Mouse (Mus musculus) left cerebral cortex, adult 8-10 months (tissue): Measurements from ENCODE around the gene St6gal1. TPM values are rescaled to one million over a fixed set of nuclear protein-coding genes. Genes with fewer than 3 reads are reported as not detected.
"Not testable (repeated sequence)": the region's sequence is repeated elsewhere in the genome, so short reads cannot be mapped to it uniquely, and the experiment has no call there.

Experiments
- DNase-seq, 2 experiments: peaks; one replicate each; pipeline ENCODE4 v3.0.0; 2022; ENCODE audit warnings: low spot score in 2 of 2
- total RNA-seq, 4 experiments: library from RNA; stranded (reverse); gene quantifications; 2 replicates each; pipeline ENCODE4 v1.2.4; 2022

The St6gal1 gene
- 10 to 100 TPM; 14.9 to 20.4 (median 17.1) TPM for total RNA-seq

- DNase-seq, result peak in 1 of 2 experiments; percentile 53
These were observed at the start of gene St6gal1 for GRCm38 (mm10) chr16:23224671-23225068. TSS of gene St6gal1 (plus strand) at chr16:23224740.

- DNase-seq, result no peak
These were observed 49.7 kb upstream of the St6gal1 start for GRCm38 (mm10) chr16:23174855-23175254.

- DNase-seq, result no peak
These were observed 48.6 kb upstream of the St6gal1 start for GRCm38 (mm10) chr16:23175956-23176355.

GRCm38 (mm10) chr16:23177856-23178255, 46.7 kb upstream of the St6gal1 start:
- no peak for DNase-seq

- DNase-seq, result no peak
These were observed 45.7 kb upstream of the St6gal1 start for GRCm38 (mm10) chr16:23178796-23179195.

- DNase-seq, result not testable (repeated sequence)
These were observed 45.1 kb upstream of the St6gal1 start for GRCm38 (mm10) chr16:23179436-23179835.

- no peak for DNase-seq
These were observed 43.5 kb upstream of the St6gal1 start for GRCm38 (mm10) chr16:23181054-23181453.

GRCm38 (mm10) chr16:23181487-23181886, 43.1 kb upstream of the St6gal1 start:
- no peak for DNase-seq

GRCm38 (mm10) chr16:23181942-23182597, 42.5 kb upstream of the St6gal1 start:
- DNase-seq, result no peak

- no peak for DNase-seq
These were observed 38.7 kb upstream of the St6gal1 start for GRCm38 (mm10) chr16:23185824-23186223.

- no peak for DNase-seq
These were observed 38.1 kb upstream of the St6gal1 start for GRCm38 (mm10) chr16:23186418-23186817.

- no peak for DNase-seq
These were observed 36.6 kb upstream of the St6gal1 start for GRCm38 (mm10) chr16:23187983-23188382.

GRCm38 (mm10) chr16:23189612-23190011, 34.9 kb upstream of the St6gal1 start:
- DNase-seq, result no peak

GRCm38 (mm10) chr16:23191560-23192242, 32.8 kb upstream of the St6gal1 start:
- DNase-seq, result no peak

GRCm38 (mm10) chr16:23195618-23196017, 28.9 kb upstream of the St6gal1 start:
- DNase-seq, result no peak

- no peak for DNase-seq
These were observed 28.2 kb upstream of the St6gal1 start for GRCm38 (mm10) chr16:23196296-23196695.

GRCm38 (mm10) chr16:23196791-23197190, 27.7 kb upstream of the St6gal1 start:
- no peak for DNase-seq

GRCm38 (mm10) chr16:23201498-23201897, 23.0 kb upstream of the St6gal1 start:
- no peak for DNase-seq

GRCm38 (mm10) chr16:23214314-23214713, 10.2 kb upstream of the St6gal1 start:
- no peak for DNase-seq

- peak in 1 of 2 experiments; percentile 36 for DNase-seq
These were observed 9.2 kb upstream of the St6gal1 start for GRCm38 (mm10) chr16:23215241-23215900.

- DNase-seq, result no peak
These were observed 8.2 kb upstream of the St6gal1 start for GRCm38 (mm10) chr16:23216366-23216765.

GRCm38 (mm10) chr16:23218313-23218712, 6.2 kb upstream of the St6gal1 start:
- no peak for DNase-seq
